Mouse (Mus musculus): ENCODE measurements around the gene Slc13a5. TPM values are rescaled to one million over a fixed set of nuclear protein-coding genes. Genes with fewer than 3 reads are reported as not detected.

Gene Slc13a5
- total RNA-seq, 1 experiment, result 8.1 TPM

- in situ Hi-C loops (cut with MboI; ENCODE audit: low sequenced_read_pairs in 2 of 2, unreplicated experiment in 2 of 2), result loop anchor here in 1 of 2 experiments (25.0 kb wide), 1 partner anchor 229 kb away; the partner anchor contains the start of genes Ggt6 and Mybbp1a
- H3K4me1 ChIP-seq (ENCODE audit: control insufficient read depth in 2 of 2, insufficient read depth in 2 of 2, low read length in 2 of 2, poor library complexity in 1 of 2), result peaks cover 0 to 9% of the 10 kb centered on the region in 2 experiments; a peak in 2 of 4 replicates
- no peak for DNase-seq (ENCODE audit: low read depth, low spot score)
- H3K27ac ChIP-seq (ENCODE audit: insufficient read depth, low read depth, low read length, poor library complexity, severe bottlenecking), result no peak overlapping the region; the same call in 1 of the 2 replicates
- TF ChIP-seq CHD2 (IDR thresholded peaks at IDR 0.05; ENCODE audit: low read depth, low read length) (no peak), HCFC1 (IDR thresholded peaks at IDR 0.05; ENCODE audit: borderline replicate concordance, insufficient read depth, low read length) (no peak), ZC3H11A (IDR thresholded peaks at IDR 0.05; ENCODE audit: borderline replicate concordance, low read depth, low read length) (no peak), MAFK (IDR thresholded peaks at IDR 0.05; ENCODE audit: insufficient read depth, low read depth, low read length) (no peak), ZNF384 (IDR thresholded peaks at IDR 0.05; ENCODE audit: low read depth, low read length) (no peak)
- H3K9me3 ChIP-seq (ENCODE audit: control insufficient read depth, insufficient read depth, low read depth, low read length), result no peaks in the 10 kb centered on the region
- peaks cover 7% of the 10 kb centered on the region for H3K36me3 ChIP-seq (ENCODE audit: control insufficient read depth, insufficient read depth, low read length, poor library complexity, severe bottlenecking)
- H3K4me3 ChIP-seq (ENCODE audit: insufficient read depth in 1 of 2, low read depth in 1 of 2, low read length in 2 of 2, poor library complexity in 1 of 2, severe bottlenecking in 1 of 2), result peak overlapping the region; percentile 87 to 98
- peak overlapping the region; percentile 96 for H3K9ac ChIP-seq (ENCODE audit: insufficient read depth, low read depth, low read length, poor library complexity, severe bottlenecking)
Observed at GRCm38 (mm10) chr11:72207834-72208377, 59.1 kb downstream of the Slc13a5 start.

- peak; percentile 80 for DNase-seq (ENCODE audit: low read depth, low spot score)
- H3K27ac ChIP-seq (ENCODE audit: insufficient read depth, low read depth, low read length, poor library complexity, severe bottlenecking), result peak within 1 kb of the TSS; percentile 79
- in situ Hi-C loops (cut with MboI; ENCODE audit: low sequenced_read_pairs in 2 of 2, unreplicated experiment in 2 of 2), result loop anchor here in 1 of 2 experiments (25.0 kb wide), 1 partner anchor 230 kb away; the partner anchor contains the start of genes Ggt6 and Mybbp1a
- TF ChIP-seq CHD2 (IDR thresholded peaks at IDR 0.05; ENCODE audit: low read depth, low read length) (no peak), MAFK (IDR thresholded peaks at IDR 0.05; ENCODE audit: insufficient read depth, low read depth, low read length) (no peak), ZC3H11A (IDR thresholded peaks at IDR 0.05; ENCODE audit: borderline replicate concordance, low read depth, low read length) (no peak), HCFC1 (IDR thresholded peaks at IDR 0.05; ENCODE audit: borderline replicate concordance, insufficient read depth, low read length) (no peak), ZNF384 (IDR thresholded peaks at IDR 0.05; ENCODE audit: low read depth, low read length) (no peak)
- peak within 1 kb of the TSS; percentile 96 for H3K9ac ChIP-seq (ENCODE audit: insufficient read depth, low read depth, low read length, poor library complexity, severe bottlenecking)
- H3K36me3 ChIP-seq (ENCODE audit: control insufficient read depth, insufficient read depth, low read length, poor library complexity, severe bottlenecking), result peaks cover 7% of the 10 kb centered on the region
- peak within 1 kb of the TSS; percentile 87 to 98 for H3K4me3 ChIP-seq (ENCODE audit: insufficient read depth in 1 of 2, low read depth in 1 of 2, low read length in 2 of 2, poor library complexity in 1 of 2, severe bottlenecking in 1 of 2)
- peaks cover 0 to 9% of the 10 kb centered on the region in 2 experiments; a peak in 2 of 4 replicates for H3K4me1 ChIP-seq (ENCODE audit: control insufficient read depth in 2 of 2, insufficient read depth in 2 of 2, low read length in 2 of 2, poor library complexity in 1 of 2)
- H3K9me3 ChIP-seq (ENCODE audit: control insufficient read depth, insufficient read depth, low read depth, low read length), result no peaks in the 10 kb centered on the region
Observed at GRCm38 (mm10) chr11:72207204-72207833, 59.7 kb downstream of the Slc13a5 start, which contains the start of the genes 4933427D14Rik and Txndc17. TSS of gene 4933427D14Rik (minus strand) at chr11:72207459. TSS of gene Txndc17 (plus strand) at chr11:72207547.

GRCm38 (mm10) chr11:72206341-72207203 is 60.5 kb downstream of the Slc13a5 start, which contains the start of gene Gm43951:
TSS of gene Gm43951 (minus strand) at chr11:72206840.
- Histone ChIP-seq H3K4me1 (ENCODE audit: control insufficient read depth in 2 of 2, insufficient read depth in 2 of 2, low read length in 2 of 2, poor library complexity in 1 of 2) (peaks cover 0 to 9% of the 10 kb centered on the region in 2 experiments; a peak in 2 of 4 replicates), H3K4me3 (ENCODE audit: insufficient read depth in 1 of 2, low read depth in 1 of 2, low read length in 2 of 2, poor library complexity in 1 of 2, severe bottlenecking in 1 of 2) (peak within 1 kb of the TSS; percentile 87 to 98), H3K9ac (ENCODE audit: insufficient read depth, low read depth, low read length, poor library complexity, severe bottlenecking) (peak within 1 kb of the TSS; percentile 96), H3K36me3 (ENCODE audit: control insufficient read depth, insufficient read depth, low read length, poor library complexity, severe bottlenecking) (peaks cover 5% of the 10 kb centered on the region), H3K9me3 (ENCODE audit: control insufficient read depth, insufficient read depth, low read depth, low read length) (no peaks in the 10 kb centered on the region), H3K27ac (ENCODE audit: insufficient read depth, low read depth, low read length, poor library complexity, severe bottlenecking) (peak within 1 kb of the TSS; percentile 79)
- in situ Hi-C loops (cut with MboI; ENCODE audit: low sequenced_read_pairs in 2 of 2, unreplicated experiment in 2 of 2), result loop anchor here in 1 of 2 experiments (25.0 kb wide), 1 partner anchor 231 kb away; the partner anchor contains the start of genes Ggt6 and Mybbp1a
- no peak for TF ChIP-seq ZNF384 (IDR thresholded peaks at IDR 0.05; ENCODE audit: low read depth, low read length)
- DNase-seq (ENCODE audit: low read depth, low spot score), result no peak

- Histone ChIP-seq H3K4me3 (ENCODE audit: insufficient read depth in 1 of 2, low read depth in 1 of 2, low read length in 2 of 2, poor library complexity in 1 of 2, severe bottlenecking in 1 of 2) (no peak overlapping the region), H3K9me3 (ENCODE audit: control insufficient read depth, insufficient read depth, low read depth, low read length) (no peaks in the 10 kb centered on the region), H3K27ac (ENCODE audit: insufficient read depth, low read depth, low read length, poor library complexity, severe bottlenecking) (no peak overlapping the region), H3K9ac (ENCODE audit: insufficient read depth, low read depth, low read length, poor library complexity, severe bottlenecking) (no peak overlapping the region), H3K36me3 (ENCODE audit: control insufficient read depth, insufficient read depth, low read length, poor library complexity, severe bottlenecking) (peaks cover 3% of the 10 kb centered on the region; the same call in 1 of the 2 replicates), H3K4me1 (ENCODE audit: control insufficient read depth in 2 of 2, insufficient read depth in 2 of 2, low read length in 2 of 2, poor library complexity in 1 of 2) (peaks cover 0 to 9% of the 10 kb centered on the region in 2 experiments; a peak in 2 of 4 replicates)
- in situ Hi-C loops (cut with MboI; ENCODE audit: low sequenced_read_pairs in 2 of 2, unreplicated experiment in 2 of 2), result loop anchor here in 1 of 2 experiments (25.0 kb wide), 1 partner anchor 232 kb away; the partner anchor contains the start of genes Ggt6 and Mybbp1a
- no peak for DNase-seq (ENCODE audit: low read depth, low spot score)
- TF ChIP-seq ZC3H11A (IDR thresholded peaks at IDR 0.05; ENCODE audit: borderline replicate concordance, low read depth, low read length) (no peak), ZNF384 (IDR thresholded peaks at IDR 0.05; ENCODE audit: low read depth, low read length) (no peak), HCFC1 (IDR thresholded peaks at IDR 0.05; ENCODE audit: borderline replicate concordance, insufficient read depth, low read length) (no peak), CHD2 (IDR thresholded peaks at IDR 0.05; ENCODE audit: low read depth, low read length) (no peak), MAFK (IDR thresholded peaks at IDR 0.05; ENCODE audit: insufficient read depth, low read depth, low read length) (no peak)
Observed at GRCm38 (mm10) chr11:72205256-72205655, 61.8 kb downstream of the Slc13a5 start.

Data from ES-E14 (cell line).